Mouse (Mus musculus) bone marrow, adult 2 months (tissue): ENCODE results near the gene Dao. TPM values are rescaled to one million over a fixed set of nuclear protein-coding genes. Genes with fewer than 3 reads are reported as not detected.

ENCODE experiments used
- H3K27ac ChIP-seq: fragments of 200-500 bp; 2 replicates; pipeline ENCODE4 v1.5.1; 2012; ENCODE audit warnings: low read depth, mild to moderate bottlenecking, control low read depth, inconsistent platforms, low read length; ENCODE audit not compliant: control insufficient read depth, poor library complexity, insufficient read depth
- H3K4me1 ChIP-seq: fragments of 200-500 bp; 2 replicates; pipeline ENCODE4 v1.6.1; 2011; ENCODE audit warnings: low read length; ENCODE audit not compliant: control insufficient read depth, insufficient read depth
- H3K4me3 ChIP-seq: fragments of 200-500 bp; replicated peaks from 2 replicates; pipeline ENCODE3; 2011; ENCODE audit warnings: mild to moderate bottlenecking, low read depth, low read length, control low read depth; ENCODE audit not compliant: control insufficient read depth
- CTCF ChIP-seq: fragments of 200-500 bp; IDR thresholded peaks from 2 replicates; pipeline ENCODE4 v1.5.1; 2011; ENCODE audit warnings: low read length, control low read depth; ENCODE audit not compliant: control insufficient read depth, insufficient read depth
- POLR2A ChIP-seq: fragments of 200-500 bp; IDR thresholded peaks from 2 replicates; pipeline ENCODE4 v1.6.1; 2011; ENCODE audit warnings: low read depth, mild to moderate bottlenecking, control low read depth, low read length, borderline replicate concordance; ENCODE audit not compliant: control insufficient read depth
- WGBS: fragments of 180-500 bp; shearing (Covaris S2); methylation state at CpG from one replicate; pipeline ENCODE4 v1.1.7; 2018; 5-methylcytosine and 5-hydroxymethylcytosine counted together
- polyA plus RNA-seq: library from polyadenylated mRNA; stranded (reverse); fragments of >200 nt; gene quantifications from 2 replicates; pipeline ENCODE4 v1.2.4, GENCODE M21; 2011; ENCODE audit warnings: low replicate concordance; ENCODE audit not compliant: missing spikeins, insufficient read depth, insufficient read length

The Dao gene
- polyA plus RNA-seq, 1 experiment: 1.6 TPM

DNA sequence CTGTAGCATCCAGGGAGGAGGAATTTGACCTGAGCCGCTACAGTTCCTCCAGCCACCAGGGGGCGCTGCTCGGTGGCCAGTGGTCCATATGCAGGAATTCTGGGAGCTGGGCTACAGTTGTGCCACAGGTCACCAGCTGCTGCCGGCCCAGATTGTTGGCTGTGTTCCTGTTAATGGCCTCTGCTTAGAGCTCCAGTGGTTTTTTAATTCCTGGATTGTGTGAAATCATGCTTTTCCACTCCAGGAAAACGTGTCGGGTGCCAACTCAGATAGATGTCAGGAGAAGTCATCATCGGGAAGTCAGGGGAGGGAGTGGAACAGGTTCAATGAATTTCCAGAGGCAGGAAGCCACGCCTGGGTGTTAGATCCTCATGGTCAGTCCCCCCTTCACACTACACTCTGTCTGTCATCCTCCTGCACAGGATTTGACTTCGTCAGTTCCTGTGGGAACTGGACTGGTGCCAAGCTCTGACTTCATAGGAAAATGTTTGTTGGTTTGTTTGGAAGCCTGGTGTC is 48.8 kb downstream of the Dao start:
- 11% methylated on average over 9 of the region's 9 CpGs for WGBS

DNA sequence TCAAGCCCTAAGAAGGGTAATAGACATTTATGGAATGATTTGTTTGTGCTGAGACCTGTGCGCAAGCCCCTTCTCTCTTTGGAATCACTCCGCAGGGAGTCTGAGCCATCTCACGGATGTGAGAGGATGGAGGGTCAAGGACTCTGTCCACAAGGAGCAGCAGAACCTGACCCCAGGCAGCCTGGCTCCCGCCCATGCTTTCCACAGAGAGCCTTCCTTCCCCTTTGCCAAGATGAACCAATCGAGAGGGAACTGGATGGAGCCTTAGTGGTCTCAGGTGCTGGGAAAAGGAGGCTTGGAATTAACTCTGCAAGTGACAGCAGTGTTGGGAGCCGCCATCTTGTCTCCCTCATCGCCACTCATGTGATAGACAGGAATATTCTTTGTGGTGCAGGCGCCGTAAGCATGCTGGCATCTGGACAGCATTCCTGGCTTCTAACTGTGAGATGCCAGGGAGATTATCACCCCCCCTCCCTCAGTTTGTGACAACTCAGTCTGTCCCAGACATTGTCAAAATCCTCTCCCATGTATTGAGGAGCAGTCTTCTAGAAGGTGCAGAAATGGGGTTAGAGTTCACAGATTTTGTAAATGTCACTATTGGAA is 53.7 kb downstream of the Dao start:
- H3K4me1 ChIP-seq: no peaks in the 10 kb centered on the region
- no peak overlapping the region for H3K27ac ChIP-seq
- 71% methylated on average over 9 of the region's 9 CpGs for WGBS
- H3K4me3 ChIP-seq: no peak overlapping the region
- no peak for TF ChIP-seq POLR2A
- TF ChIP-seq CTCF: no peak

More for the DNA sequence above, 48.8 kb downstream of the Dao start:
- no peaks in the 10 kb centered on the region for H3K4me1 ChIP-seq
- no peak overlapping the region for H3K27ac ChIP-seq
- TF ChIP-seq POLR2A (no peak), CTCF (peak; percentile 84)
- no peak overlapping the region for H3K4me3 ChIP-seq

DNA sequence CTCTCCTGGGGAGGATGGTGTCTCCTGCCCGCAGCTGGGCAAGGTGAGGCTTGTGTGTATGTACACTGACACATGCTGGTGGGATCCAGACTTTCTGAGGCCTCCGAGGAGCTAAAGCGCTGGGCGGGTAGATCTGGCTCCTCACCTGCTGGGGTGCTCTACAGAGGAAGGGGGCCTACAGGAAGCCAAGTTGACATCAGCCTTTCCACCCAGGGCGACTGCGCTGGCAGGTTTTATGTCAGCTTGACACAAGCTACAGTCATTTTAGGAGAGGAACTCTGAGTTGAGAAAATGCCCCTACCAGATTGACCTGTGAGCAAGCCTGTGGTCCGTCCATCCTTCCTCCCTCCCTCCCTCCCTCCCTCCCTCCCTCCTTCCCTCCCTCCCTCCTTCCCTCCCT is 58.2 kb downstream of the Dao start:
- TF ChIP-seq CTCF (no peak), POLR2A (no peak)
- 5% methylated on average over 7 of the region's 7 CpGs for WGBS
- no peak overlapping the region for H3K27ac ChIP-seq
- no peaks in the 10 kb centered on the region; the same call in 1 of the 2 replicates for H3K4me1 ChIP-seq
- no peak overlapping the region for H3K4me3 ChIP-seq

DNA sequence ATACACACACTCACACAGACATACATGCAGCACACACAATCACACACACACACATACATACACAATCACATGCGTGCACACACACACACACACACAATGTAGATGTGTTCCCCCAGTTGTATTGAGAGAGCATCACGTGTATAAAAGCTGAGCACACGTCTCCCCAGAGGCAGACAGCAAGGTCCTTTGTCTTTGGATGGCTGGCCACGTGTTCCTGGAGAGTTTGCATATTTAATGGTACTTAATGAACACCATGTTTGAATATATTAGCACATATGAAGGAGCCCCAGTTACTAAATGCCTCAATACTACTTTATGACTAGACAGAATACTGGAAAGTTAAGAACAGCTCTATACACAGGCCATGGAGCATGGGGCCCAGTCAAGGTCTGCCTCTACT is 60.5 kb downstream of the Dao start:
- Histone ChIP-seq H3K4me1 (no peaks in the 10 kb centered on the region; the same call in 1 of the 2 replicates), H3K27ac (no peak overlapping the region), H3K4me3 (no peak overlapping the region)
- TF ChIP-seq CTCF (no peak), POLR2A (no peak)
- WGBS: 74% methylated on average over 4 of the region's 4 CpGs

DNA sequence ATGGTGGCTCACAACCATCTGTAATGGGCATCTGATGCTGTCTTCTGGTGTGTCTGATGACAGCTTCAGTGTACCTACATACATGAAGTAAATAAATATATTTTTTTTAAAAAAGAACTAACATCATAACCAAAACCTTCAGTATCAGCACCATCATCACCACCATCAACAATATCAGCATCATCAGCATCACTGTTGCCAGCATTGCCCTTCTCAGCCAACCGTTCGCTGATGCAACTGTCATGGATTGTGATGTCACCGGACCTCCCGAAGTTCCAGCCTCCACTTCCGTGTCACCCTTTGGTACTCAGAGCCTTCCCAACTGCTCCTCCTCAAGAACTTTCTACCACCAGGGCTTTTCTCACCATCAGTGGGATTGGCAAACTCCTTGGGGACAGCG is 61.7 kb downstream of the Dao start, which contains the start of gene Usp30:
Usp30 (plus strand) TSS at position 301 of the 400 bp plus-strand sequence.
- H3K4me3 ChIP-seq: no peak within 1 kb of the TSS
- H3K27ac ChIP-seq: no peak within 1 kb of the TSS
- no peaks in the 10 kb centered on the region; the same call in 1 of the 2 replicates for H3K4me1 ChIP-seq
- WGBS: 89% methylated on average over 6 of the region's 6 CpGs
- no peak for TF ChIP-seq POLR2A
- no peak for TF ChIP-seq CTCF

DNA sequence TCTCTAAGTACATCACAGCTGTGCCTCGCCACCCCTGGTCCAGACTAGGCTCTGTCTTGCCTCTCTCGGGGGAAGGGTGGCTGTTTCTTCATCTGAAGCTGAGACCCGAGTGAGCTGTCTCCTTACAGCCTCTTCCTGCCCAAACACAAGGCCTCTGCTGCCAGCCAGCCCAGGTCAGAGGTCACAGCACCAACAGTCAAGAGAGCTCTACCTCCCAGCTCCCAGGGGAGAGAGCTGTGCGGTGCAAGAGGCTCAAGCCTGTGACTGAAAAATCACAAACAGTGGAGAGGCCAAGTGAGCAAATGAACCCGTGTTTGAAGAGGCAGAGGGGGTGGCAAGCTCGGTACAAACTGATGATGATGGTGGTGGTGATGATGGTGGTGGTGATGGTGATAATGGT is 63.1 kb downstream of the Dao start:
- Histone ChIP-seq H3K4me3 (no peak overlapping the region), H3K4me1 (no peaks in the 10 kb centered on the region; the same call in 1 of the 2 replicates), H3K27ac (no peak overlapping the region)
- WGBS: 52% methylated on average over 6 of the region's 6 CpGs
- TF ChIP-seq CTCF (no peak), POLR2A (no peak)

DNA sequence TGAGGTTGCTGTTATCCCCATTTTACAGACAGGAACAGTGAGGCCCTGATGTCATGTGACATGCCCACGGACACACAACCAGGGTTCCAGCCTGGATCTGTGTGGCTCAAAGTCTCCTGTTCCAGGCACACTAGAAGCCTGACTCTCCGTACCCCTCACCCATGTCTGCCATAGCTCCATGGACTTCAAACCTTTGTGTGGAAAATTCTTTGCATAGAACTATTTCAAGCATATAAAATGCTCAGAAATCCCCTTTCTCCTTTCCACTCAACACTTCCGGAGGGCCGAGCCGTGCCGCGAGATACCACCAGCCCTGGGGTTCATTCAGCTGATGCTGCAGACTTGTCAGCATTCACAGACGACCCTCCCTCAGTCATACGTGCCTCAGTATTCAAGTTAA is 64.0 kb downstream of the Dao start:
- Histone ChIP-seq H3K4me3 (no peak overlapping the region), H3K4me1 (no peaks in the 10 kb centered on the region; the same call in 1 of the 2 replicates), H3K27ac (no peak overlapping the region)
- TF ChIP-seq CTCF (no peak), POLR2A (no peak)
- 74% methylated on average over 9 of the region's 9 CpGs for WGBS

DNA sequence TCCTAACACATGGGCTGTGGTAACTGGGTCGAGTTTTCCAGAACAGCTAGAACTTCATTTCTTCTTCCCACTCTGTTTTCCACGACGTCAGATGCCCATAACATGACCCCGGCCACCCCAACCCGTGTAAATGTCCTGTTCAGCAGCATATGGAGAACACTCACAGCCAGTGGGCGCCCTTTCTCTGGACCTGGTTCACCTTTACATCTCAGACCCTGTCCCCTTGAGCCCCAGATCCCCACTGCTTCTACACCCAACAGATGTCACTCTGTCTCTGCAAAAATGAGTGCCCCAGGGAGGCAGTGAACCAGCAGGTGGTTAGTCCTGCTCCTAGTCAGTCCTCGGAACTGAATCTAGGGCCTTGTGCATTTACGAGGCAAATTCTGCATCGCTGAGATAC is 64.5 kb downstream of the Dao start:
- TF ChIP-seq POLR2A (no peak), CTCF (no peak)
- Histone ChIP-seq H3K27ac (no peak overlapping the region), H3K4me3 (no peak overlapping the region), H3K4me1 (no peaks in the 10 kb centered on the region)
- WGBS: 58% methylated on average over 9 of the region's 9 CpGs

DNA sequence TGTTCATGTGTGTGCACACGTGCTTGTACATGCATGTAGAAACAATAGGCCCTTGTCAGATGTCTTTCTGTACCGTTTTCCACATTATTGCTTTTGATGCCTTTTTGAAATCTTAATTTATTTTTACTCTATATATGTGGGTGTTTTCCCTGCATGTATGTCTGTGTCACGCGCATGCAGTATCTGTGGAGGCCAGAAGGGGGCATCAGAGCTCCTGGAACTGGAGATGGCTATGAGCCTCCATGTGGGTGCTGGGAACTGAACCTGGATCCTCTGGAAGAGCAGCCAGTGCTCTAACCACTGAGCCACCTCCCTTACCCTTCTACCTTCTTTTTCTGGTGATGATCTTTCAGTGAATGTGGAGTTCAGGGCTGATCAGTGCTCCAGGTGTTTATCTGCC is 67.4 kb downstream of the Dao start:
- H3K4me1 ChIP-seq: no peaks in the 10 kb centered on the region
- H3K27ac ChIP-seq: no peak overlapping the region
- WGBS: 82% methylated on average over 4 of the region's 4 CpGs
- no peak overlapping the region for H3K4me3 ChIP-seq
- no peak for TF ChIP-seq POLR2A
- no peak for TF ChIP-seq CTCF
